Mouse (Mus musculus) gastrocnemius, adult 8-10 months (tissue): ENCODE data around the gene Tnnt2. TPM values are rescaled to one million over a fixed set of nuclear protein-coding genes. Genes with fewer than 3 reads are reported as not detected.

Source experiments
- DNase-seq, 2 experiments: peaks; one replicate each; pipeline ENCODE4 v3.0.0; 2022; ENCODE audit warnings: low spot score in 2 of 2
- total RNA-seq, 4 experiments: library from RNA; stranded (reverse); gene quantifications; 2 replicates each; pipeline ENCODE4 v1.2.4; 2022

Tnnt2 gene
- total RNA-seq, 4 experiments from 2014 or later = 4.0 to 5.8 (median 4.6) TPM

GRCm38 (mm10) chr1:135895367-135895766 is 59.2 kb downstream of the Tnnt2 start:
- no peak for DNase-seq

GRCm38 (mm10) chr1:135899295-135899694 is 63.1 kb downstream of the Tnnt2 start:
- DNase-seq = no peak

GRCm38 (mm10) chr1:135899991-135900515 is 63.9 kb downstream of the Tnnt2 start:
- DNase-seq = no peak

Other genes starting within 250 kb of the Tnnt2 start
- 1 to 10 TPM; 4.3 to 8.4 (median 6.8) TPM for gene Nav1, start 229.1 kb upstream of the Tnnt2 start, total RNA-seq
- gene Csrp1, start 116.3 kb upstream of the Tnnt2 start, total RNA-seq = 10 to 100 TPM; 17.2 to 24.8 (median 23.2) TPM
- gene Phlda3, start 70.2 kb upstream of the Tnnt2 start, total RNA-seq = 100 to 1,000 TPM; 131 to 182 (median 168) TPM
- 100 to 1,000 TPM; 238 to 314 (median 288) TPM for gene Tnni1, start 56.9 kb upstream of the Tnnt2 start, total RNA-seq
- not detected for gene Lad1, start 17.8 kb upstream of the Tnnt2 start, total RNA-seq
- gene Pkp1, start 82.9 kb downstream of the Tnnt2 start, total RNA-seq = under 1 TPM in 1 of 4 experiments, not detected in 3; 0.11 TPM
- 10 to 100 TPM; 28.7 to 98.0 (median 63.2) TPM for gene Igfn1, start 170.0 kb downstream of the Tnnt2 start, total RNA-seq
- 10 to 100 TPM in 1 of 4 experiments, 1 to 10 TPM in 3; 8.6 to 12.9 (median 9.6) TPM for gene Tmem9, start 171.8 kb downstream of the Tnnt2 start, total RNA-seq
- gene Ascl5, start 214.4 kb downstream of the Tnnt2 start, total RNA-seq = not detected
- gene Cacna1s, start 216.4 kb downstream of the Tnnt2 start, total RNA-seq = 1,000 to 10,000 TPM in 3 of 4 experiments, 100 to 1,000 TPM in 1; 844 to 1,101 (median 1,067) TPM